Mouse (Mus musculus): ENCODE results near the gene Cuedc2.
A peak's percentile ranks its signal among the peaks of the same experiment; 100 is the strongest.

The Cuedc2 gene

DNA sequence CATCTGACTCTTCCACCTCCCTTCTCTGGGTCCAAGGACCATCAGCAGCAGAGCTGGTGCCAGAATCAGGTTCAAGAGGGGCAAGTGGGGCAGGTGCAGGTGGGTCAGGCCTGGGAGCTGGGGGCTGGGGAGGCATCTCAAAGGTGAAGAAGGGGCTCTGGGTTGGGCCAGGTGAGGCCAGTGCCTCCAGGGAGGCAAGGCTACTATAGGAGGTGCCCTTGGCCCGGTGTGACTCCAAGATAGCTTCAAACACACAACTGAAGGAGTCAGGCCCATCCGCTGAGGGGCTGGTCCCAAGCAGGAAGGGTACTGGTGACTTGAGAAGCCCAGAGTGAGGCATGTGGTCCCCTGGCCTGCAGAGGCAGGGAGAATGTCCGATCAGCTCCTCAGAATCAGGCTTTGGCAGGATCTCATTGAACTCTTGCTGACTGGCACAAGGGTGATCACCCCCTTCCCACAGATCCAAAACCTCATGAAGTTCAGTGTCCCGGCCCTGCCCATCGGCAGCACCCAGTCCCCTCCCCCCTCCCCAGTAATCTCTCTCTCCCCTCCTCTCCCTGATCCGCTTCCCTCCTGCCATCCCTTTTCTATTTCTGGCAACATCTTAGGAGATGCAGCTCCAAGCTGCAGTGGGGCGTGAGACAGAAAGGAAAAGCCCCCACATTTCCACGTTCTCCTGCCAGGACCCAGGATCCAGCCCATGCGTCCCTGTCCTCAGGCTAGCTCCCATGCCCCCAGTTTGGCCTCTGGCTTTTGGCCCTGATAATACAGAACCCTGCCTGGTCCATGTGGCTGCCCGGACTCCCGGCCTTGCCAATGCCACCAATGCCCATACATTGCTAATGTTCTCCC, 16.1 kb downstream of the Cuedc2 start:
- DNase-seq (ENCODE audit: inconsistent age in 2 of 2, low spot score in 1 of 2) = no peak

DNA sequence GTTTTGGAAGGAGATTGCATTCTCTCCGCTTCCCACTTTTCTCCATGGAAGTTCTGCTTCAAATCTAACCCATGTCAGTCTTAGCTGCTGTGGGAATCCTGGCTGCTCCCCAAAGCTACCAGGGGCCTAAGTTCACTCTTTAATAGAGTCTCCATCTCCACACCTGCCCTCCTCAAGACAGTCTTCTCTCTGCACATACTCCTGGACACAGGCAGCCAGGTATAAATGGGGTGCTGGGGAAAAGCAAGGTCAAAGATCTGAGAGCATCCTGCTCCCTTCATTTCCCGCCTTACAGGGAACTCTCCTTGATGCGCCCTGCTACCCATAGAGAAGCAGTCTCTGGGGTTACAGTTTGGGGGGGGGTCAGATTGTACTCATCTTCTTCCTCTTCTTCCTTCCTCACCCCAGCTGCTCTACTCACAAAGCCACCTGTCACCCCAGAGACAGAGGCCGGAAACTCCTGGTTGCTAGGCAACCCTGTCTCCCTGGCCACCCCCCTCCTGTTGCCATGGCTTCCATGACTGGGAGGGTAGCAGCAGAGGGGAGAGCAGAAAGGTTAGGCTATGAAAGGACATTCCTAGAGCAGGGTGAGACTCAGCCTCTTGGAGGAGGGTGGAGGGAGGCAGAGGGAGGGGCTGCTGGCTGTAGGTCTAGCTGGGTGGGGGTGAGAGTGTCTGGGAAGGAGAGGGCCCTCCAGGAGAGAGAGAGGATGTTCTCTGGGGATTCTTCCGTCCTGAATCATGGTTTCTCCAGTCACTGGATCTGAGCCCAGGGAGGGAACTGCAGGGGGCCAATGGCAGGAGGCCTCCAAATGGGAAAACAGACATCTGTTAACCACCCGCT, 17.2 kb downstream of the Cuedc2 start:
- DNase-seq (ENCODE audit: inconsistent age in 2 of 2, low spot score in 1 of 2) = peak in 1 of 2 experiments; percentile 10

DNA sequence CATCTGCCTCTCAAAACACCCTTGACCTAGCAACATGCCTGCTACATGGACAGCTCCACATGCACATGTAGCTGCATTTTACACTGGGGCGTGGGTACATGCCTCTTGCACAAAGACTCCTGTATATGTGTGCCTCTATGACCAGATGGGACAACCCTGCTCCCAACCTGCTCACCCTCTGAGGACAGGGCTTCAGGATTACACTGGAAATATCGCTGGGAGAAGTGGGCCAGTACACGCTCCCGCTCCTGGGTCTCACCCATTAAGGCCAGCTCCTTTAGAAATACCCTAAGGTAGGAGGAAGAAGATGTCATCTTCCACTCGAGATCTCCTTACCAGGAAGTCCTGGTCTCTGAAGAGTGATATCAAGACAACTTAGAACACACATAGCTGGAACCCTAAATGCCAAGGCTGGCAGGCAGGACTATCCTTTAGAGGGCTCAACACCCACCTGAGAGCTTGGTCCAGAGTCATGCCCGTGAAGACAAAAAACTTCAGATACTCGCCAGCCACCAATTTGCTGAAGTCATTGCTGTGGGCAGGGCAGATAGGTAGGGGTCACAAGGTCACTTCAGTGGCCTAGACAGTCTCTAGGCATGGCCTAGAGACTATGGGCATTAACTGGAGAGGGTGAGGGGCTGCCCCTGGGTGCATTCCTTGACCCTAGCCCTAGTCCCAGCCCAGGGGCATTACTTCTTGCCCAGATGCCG, 18.3 kb downstream of the Cuedc2 start:
- DNase-seq (ENCODE audit: inconsistent age in 2 of 2, low spot score in 1 of 2) = peak in 1 of 2 experiments; percentile 9

DNA sequence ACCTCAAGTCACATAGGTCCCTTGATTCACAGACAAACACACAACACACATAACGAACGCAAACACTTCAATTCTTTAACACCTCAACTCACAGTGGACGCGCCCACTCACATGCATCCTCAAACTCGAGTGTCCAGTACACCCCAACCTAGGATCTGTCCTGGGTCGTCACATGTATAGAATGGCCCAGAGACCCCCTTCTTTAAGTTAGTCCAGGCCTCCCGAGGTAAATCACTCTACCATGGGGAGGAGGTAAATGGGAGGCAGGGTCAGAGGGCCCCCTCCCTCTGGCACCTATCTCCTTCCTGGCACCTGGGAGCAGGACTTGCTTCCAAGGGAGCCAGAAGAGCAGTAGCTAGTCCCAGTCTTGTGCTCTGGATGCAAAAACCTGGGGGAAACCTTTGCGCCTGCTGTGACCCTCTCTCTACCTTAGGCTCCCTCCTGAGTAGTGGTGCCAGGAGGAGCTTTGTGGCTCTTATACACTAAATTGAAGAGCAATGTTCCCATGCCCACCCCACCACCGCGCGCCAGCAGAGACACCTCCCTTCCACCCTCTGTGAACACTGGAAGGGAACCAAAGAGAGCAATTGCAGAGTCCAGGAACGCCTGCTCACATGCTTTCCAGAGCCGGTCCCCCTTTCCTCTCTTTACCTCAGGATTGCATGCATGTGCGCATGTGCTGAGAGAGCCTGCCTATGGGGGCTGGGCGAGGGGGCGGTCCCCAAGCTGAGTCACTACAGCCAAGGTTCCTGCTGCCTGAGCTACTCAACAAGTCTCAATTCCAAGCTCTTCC, 19.7 kb downstream of the Cuedc2 start:
- DNase-seq (ENCODE audit: inconsistent age in 2 of 2, low spot score in 1 of 2) = peak; percentile 90 to 95

DNA sequence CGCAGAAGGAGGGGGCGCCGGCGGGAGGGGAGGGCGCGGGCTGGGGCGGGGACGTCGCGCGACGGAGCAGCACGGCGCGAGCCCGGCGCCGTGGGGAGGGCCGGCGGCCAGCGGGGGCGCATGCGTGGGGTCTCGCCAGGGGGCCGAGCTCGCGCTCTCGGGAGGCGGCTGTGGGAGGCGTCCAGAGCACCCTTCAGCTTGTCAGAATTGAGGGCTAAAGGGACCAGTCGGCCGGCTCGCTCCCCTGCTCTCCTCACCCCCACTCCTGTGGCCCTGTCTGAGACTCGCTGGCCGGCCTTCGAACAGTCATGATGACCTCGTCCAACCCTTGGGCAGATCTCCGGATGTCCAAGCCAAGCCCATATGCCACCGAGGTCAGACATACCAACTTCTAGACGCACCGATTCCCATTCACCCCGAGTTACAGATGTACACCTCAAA, 20.5 kb downstream of the Cuedc2 start:
- peak; percentile 35 to 76 for DNase-seq (ENCODE audit: inconsistent age in 2 of 2, low spot score in 1 of 2)

DNA sequence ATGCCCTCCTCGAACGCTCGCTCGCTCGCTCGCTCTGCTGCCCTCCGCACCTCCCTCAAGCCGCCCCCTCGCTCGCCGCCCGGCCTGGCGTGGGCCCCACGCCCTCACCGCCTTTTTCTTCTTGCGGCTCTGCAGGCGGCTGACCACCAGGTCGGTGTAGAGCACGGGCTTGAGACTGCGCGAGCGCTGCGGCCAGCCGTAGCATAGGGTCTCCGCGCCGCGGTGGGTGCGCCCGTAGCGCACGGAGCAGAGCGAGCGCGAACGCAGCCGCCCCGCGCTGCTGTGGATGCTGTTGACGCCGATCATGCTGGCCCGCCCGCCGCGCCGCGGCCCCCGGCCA, 21.0 kb downstream of the Cuedc2 start:
- no peak for DNase-seq (ENCODE audit: inconsistent age in 2 of 2, low spot score in 1 of 2)

DNA sequence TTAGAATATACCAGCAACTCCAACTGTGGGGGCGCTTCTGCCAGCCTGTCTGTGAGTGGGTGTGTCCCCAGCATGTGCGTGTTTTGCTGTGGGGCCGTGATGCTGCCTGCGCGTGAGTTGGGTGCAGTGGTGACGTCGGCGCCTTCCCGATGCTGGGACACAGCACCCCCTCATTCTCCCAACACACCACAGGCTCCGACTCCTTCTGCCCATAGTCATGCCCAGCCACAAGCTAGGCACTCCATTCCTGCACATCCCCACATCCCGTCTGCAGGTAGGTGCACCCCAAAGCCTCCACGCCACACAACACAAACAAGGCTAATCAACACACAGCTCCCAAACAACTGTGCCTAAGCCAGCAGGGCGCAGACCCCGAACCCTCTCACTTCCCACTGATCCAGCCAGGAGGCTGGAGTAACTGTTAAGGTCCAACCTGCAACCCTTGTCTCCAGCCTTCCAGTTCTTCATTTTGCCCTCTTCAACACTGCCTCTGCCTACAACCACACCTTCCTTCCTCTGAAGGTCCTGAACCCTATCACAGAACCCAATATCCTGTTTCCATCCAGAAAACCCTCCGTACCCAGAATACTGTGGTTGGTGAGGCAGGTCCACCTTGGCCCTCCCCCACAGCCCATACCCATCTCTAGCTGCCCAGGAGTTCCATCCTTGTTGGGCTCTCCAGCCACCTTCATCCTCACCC, 21.5 kb downstream of the Cuedc2 start:
- peak in 1 of 2 experiments; percentile 5 for DNase-seq (ENCODE audit: inconsistent age in 2 of 2, low spot score in 1 of 2)

DNA sequence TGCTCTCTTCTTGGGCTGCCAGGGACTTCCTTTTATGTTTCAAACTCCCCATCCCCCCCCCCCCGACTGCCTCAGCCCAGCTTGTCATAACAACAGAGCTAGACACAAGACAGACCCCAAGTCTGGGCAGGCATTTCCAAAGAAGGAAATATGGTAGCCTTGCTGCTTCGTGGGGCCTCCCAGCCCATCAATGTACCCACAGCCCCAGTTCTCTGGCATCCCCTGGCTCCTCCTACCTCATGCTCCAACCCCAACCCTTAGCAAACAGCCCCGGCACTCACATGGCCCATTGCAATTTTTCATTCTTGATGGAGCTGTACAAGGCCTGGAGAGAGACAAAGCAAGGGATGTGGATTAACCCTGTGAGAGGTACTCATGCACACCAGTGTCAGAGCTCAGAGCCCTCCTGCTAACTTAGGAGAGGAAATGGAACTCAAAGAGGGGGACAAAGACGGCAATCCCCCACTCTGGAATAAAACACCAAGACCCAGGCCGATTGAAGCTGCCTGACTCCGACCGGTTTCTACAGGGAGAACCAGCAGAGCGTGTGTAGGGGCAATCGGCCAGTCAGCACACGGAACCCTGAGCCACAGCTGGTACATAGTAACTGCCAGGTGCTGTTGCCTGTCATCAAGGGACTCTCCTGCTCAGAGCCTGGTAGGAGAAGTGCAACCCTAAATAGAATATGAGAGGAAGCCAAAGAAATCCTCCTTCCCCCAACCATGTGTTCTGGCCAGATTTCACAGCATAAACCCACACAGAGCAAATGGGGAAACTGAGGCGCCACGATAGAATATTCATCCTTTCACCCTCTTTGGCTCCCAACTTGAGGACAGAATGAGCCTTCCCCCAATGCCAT, 22.5 kb downstream of the Cuedc2 start:
- peak in 1 of 2 experiments; percentile 3 for DNase-seq (ENCODE audit: inconsistent age in 2 of 2, low spot score in 1 of 2)

DNA sequence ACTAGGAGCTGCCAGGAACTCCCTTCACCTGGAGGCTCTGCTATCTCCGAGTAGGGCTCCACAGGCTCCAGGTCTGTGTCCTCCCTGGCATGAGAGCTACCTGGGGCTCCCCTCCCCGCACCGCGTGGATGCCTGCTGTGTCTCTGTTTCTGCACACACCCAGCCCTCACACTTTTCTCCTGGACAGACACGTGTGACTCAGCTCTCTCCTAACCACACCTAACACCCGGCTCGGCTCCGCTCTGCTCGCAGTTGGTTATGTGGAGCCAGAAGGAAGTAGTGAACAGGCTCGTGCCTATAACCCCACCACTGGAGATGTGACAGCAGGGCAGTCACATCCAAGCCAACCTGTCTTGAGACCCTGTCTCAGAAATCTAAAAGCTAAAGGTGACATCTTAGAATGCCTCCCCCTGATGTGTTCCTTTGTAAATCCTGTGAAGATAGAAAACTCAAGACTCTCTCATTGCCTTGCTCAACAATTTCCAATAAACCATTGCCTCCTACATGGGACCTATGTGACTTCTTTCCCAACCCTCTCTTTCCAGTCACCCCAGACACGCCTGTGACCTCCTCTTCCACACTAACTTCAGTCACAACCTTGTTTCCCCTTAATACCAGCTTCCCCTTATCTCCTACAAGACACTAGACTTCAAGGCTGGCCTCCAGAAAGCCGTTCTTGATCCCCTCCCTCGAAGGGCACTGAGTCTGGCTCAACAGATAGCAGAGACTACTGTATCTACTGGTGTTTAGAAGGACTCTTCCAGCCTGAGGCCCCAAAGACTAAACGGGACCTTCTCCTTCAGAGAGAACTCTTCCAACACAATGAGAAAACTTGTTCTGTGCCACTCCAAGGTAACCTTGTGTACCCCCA, 23.4 kb downstream of the Cuedc2 start:
- peak in 1 of 2 experiments; percentile 17 for DNase-seq (ENCODE audit: inconsistent age in 2 of 2, low spot score in 1 of 2)

DNA sequence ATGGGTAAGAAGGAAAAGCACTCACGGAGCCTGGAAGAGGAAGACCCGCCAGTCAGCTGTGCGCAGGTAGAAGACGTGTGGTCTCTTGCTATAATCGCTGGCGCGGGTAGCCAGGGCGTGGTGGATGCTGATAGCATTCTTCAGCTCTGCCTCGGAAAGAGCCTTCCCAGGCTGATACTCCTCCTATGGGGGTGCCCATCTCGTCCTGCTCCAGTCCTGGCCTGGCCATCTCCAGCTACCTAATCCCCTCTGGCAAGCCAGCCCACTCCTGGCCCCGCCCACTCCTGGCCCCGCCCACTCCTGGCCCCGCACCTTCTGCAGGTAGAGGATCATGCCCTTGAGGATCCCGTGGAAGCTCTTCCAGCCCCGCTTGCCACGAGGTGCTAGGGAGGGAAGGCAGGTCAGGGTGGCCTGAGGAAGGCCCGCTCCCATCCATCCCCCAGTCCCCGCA, 24.3 kb downstream of the Cuedc2 start:
- peak in 1 of 2 experiments; percentile 30 for DNase-seq (ENCODE audit: inconsistent age in 2 of 2, low spot score in 1 of 2)

DNA sequence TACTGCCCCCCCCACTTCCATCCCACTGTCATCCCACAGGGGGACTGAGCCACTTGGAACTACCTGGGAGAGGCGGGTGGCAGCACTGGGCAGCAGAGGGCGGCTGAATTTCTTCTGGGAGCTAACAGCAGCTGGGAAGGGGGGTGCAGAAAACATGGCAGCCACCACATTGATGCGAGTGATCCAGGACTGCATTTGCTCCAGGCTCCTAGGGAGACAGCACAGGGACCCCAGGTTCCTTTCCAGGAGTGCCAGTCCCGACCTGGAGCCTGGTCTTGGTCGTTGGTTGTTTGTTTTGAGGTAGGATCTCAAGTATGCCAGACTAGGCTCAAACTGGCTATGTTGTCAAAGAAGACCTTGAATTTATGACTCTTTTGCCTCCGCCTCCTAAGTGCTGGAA, 24.9 kb downstream of the Cuedc2 start:
- DNase-seq (ENCODE audit: inconsistent age in 2 of 2, low spot score in 1 of 2) = peak in 1 of 2 experiments; percentile 5

DNA sequence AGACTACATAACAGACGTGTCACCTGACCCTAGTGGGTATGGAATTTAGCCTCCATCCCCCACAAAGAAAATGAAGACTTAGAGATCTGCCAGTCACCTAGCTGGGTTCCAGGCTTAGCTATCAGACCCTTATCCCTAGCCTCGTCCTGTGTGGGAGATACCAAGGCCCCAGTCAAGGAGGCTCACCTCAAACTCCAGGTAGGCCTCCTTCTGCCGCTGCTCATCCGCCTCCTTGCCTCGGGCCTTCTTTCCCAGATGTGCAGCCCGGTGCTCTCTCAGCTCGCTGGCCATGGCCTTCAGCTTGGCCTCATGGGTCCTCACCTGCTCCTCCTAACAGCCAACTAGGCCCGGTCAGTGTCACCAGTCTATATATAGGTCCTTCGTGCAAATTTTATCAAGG, 25.4 kb downstream of the Cuedc2 start:
- DNase-seq (ENCODE audit: inconsistent age in 2 of 2, low spot score in 1 of 2) = peak; percentile 3 to 21

DNA sequence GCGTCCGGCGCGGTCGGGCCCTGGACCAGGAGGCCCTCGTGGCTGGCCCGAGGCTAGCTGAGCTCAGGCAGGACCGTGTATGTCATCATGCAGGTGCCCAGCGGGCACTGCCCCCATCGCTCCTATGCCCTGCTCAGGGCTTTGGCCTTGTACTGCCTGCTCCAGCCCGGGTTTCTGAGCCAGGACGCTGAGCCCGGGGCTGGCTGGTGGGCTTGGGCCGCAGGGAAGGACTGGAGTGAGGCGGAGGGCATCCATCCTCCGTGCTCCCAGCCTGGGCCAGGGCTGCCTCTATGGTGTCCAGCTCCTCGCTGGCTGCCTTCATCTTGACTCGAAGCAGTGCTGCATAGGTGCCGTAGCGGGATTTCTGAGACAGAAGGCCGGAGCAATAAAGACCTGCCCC, 25.9 kb downstream of the Cuedc2 start:
- peak in 1 of 2 experiments; percentile 10 for DNase-seq (ENCODE audit: inconsistent age in 2 of 2, low spot score in 1 of 2)

DNA sequence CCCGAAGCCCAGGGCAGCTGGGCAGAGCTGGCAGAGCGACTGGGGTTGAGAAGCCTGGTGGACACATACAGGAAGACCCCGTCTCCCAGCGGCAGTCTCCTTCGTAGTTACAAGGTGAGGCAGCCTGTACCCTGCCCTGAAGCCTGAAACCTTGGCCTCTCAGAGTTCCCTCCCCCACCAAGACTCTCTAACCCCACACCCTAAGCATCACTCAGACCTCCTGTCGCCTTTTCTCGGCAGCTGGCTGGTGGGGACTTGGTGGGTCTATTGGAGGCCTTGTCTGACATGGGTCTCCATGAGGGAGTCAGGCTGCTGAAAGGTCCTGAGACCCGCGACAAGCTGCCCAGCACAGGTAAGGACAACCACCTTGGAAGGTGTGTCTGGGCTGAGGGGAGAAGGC, 27.2 kb downstream of the Cuedc2 start:
- DNase-seq (ENCODE audit: inconsistent age in 2 of 2, low spot score in 1 of 2) = peak; percentile 5 to 31

DNA sequence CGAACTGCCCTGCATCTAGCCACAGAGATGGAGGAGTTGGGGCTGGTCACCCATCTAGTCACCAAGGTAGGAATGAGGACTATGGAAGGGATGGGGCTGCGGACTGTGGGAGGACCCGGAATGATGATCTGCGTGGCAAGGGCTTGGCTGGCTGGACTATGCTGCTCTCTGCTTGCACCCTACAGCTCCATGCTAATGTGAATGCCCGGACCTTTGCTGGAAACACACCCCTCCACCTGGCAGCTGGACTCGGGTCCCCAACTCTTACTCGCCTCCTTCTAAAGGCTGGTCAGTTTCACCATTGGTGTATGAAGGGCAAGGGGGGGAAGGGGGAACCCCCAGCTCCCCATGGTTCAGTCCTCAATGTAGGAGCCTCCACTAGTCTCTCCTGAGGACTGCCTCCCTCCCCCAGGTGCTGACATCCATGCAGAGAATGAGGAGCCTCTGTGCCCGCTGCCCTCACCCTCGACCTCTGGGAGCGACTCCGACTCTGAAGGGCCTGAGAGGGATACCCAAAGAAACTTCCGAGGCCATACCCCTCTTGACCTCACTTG, 28.1 kb downstream of the Cuedc2 start:
- DNase-seq (ENCODE audit: inconsistent age in 2 of 2, low spot score in 1 of 2) = peak; percentile 11 to 23

DNA sequence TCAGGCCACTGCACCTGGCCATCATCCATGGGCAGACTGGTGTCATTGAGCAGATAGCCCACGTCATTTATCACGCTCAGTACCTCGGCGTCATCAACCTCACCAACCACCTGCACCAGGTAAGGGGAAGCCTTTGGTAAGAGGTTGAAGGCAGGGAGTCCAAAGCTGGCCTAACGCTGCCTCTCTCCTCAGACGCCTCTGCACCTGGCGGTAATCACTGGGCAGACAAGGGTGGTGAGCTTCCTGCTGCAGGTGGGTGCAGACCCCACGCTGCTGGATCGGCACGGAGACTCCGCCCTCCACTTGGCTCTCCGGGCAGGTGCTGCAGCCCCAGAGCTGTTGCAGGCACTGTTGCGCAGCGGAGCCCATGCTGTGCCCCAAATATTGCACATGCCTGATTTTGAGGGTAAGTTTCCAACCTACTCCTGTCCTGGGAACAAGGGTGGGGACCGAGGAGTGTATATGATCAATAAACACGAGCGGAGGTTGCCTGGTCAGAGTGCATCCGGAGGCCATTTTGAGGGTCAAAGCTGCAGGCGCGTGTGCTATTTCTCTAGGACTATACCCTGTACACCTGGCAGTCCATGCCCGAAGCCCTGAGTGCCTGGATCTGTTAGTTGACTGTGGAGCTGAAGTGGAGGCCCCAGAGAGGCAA, 28.7 kb downstream of the Cuedc2 start:
- DNase-seq (ENCODE audit: inconsistent age in 2 of 2, low spot score in 1 of 2) = peak in 1 of 2 experiments; percentile 16

All from adrenal gland, adult (tissue).